Mouse (Mus musculus) E14TG2a.4 (cell line): ENCODE results near the gene Cog4.

Source experiments
- H3K27me3 ChIP-seq: 2 replicates; pipeline ENCODE4 v1.6.1; 2014; ENCODE audit warnings: low read length, control low read depth; ENCODE audit not compliant: insufficient read depth
- H3K36me3 ChIP-seq: 2 replicates; pipeline ENCODE4 v1.6.1; 2014; ENCODE audit warnings: low read length, control low read depth; ENCODE audit not compliant: insufficient read depth
- H3K4me1 ChIP-seq: replicated peaks from 2 replicates; pipeline ENCODE4 v1.6.1; 2014; ENCODE audit warnings: low read depth, low read length, control low read depth
- H3K4me3 ChIP-seq: replicated peaks from 2 replicates; pipeline ENCODE4 v1.5.1; 2014; ENCODE audit warnings: mild to moderate bottlenecking, low read length
- H3K9me3 ChIP-seq: 2 replicates; pipeline ENCODE4 v1.6.1; 2014; ENCODE audit warnings: low read length, control low read depth
- CTCF ChIP-seq: conservative IDR thresholded peaks from 2 replicates; pipeline ENCODE4 v1.5.1; 2014; ENCODE audit warnings: low read length
- NANOG ChIP-seq: IDR thresholded peaks from 2 replicates; pipeline ENCODE4 v1.6.1; 2014; ENCODE audit warnings: borderline replicate concordance, low read length, mixed read lengths
- POU5F1 ChIP-seq: IDR thresholded peaks from 2 replicates; pipeline ENCODE4 v1.6.1; 2014; ENCODE audit warnings: low read length, borderline replicate concordance

Gene Cog4

DNA sequence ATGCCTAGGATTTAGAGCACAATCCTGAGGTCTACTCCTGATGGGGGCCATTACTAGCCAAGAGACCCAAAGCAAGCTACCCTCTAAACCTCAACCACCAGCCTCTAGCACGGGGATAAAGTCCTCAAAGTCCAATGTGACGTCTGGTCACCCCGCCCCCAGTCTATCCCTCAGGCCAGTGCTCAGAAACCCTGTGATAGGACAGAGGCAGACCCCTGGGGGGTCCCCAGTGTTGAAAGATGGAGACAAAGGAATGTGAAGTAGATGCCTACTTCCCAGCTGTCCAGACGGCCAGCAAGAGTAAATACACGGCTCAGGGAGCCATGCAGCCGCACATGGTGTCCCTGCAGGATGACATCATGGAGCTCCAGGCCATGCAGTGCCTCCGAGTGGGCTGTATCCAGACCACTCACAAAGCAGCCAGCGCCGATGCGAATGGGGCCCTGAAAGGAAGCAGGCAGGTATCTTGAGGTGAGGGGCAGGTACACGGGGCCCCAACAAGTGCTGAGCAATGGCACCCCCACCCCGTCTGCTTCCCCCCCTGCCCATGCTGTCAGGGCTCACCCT lies 43.6 kb downstream of the Cog4 start:
- TF ChIP-seq NANOG (no peak), POU5F1 (no peak), CTCF (no peak)

DNA sequence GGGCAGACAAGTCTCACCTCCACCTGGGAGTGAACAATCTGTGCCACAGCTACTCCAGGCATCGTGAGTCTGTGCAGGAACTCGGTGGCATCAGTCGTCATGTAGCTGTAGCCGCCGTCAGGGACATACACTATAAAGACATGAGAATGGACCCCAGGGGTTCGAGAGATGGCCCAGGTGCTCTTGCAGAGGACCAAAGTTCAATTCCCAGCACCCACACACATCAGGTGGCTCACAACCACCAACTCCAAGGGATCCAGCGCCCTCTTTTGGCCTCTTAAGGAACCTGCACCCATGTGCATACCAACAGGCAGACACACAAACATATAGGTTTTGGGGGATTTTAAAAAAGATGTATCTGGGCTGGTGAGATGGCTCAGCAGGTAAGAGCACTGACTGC lies 45.6 kb downstream of the Cog4 start:
- Histone ChIP-seq H3K4me3 (no peak overlapping the region), H3K4me1 (peaks cover 54% of the 10 kb centered on the region), H3K9me3 (no peaks in the 10 kb centered on the region), H3K36me3 (peaks cover 18% of the 10 kb centered on the region), H3K27me3 (peaks cover 9% of the 10 kb centered on the region; the same call in 1 of the 2 replicates)
- TF ChIP-seq CTCF (peak; percentile 49), POU5F1 (no peak), NANOG (no peak)

More for the DNA sequence above, 43.6 kb downstream of the Cog4 start:
- Histone ChIP-seq H3K4me3 (no peak overlapping the region), H3K4me1 (peaks cover 53% of the 10 kb centered on the region), H3K27me3 (peaks cover 9% of the 10 kb centered on the region; the same call in 1 of the 2 replicates), H3K36me3 (peaks cover 30% of the 10 kb centered on the region), H3K9me3 (no peaks in the 10 kb centered on the region)

DNA sequence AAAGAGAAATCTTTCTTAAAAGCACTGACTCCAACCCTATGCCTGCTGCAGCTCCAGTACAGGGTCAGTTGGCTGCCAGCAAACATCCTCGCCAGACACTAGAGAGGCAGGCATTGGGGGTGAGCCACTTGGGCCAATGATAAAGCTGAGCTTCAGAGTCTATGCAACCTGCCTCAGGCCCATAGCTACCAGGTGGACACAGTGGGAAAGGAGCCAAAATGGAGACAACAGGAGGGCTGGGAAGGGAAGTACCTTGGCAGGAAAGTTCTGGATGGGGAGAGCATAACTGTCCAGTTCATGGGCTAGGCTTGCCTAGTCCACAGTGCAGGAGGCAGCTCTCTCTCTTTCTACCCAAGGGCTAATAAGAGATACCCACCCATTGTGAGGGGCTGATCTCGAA lies 46.5 kb downstream of the Cog4 start:
- Histone ChIP-seq H3K27me3 (peaks cover 9% of the 10 kb centered on the region; the same call in 1 of the 2 replicates), H3K36me3 (peaks cover 18% of the 10 kb centered on the region), H3K4me1 (peaks cover 45% of the 10 kb centered on the region), H3K4me3 (no peak overlapping the region), H3K9me3 (no peaks in the 10 kb centered on the region)
- TF ChIP-seq POU5F1 = no peak

GRCm38 (mm10) chr8:110894851-110895250 lies 48.5 kb downstream of the Cog4 start:
- TF ChIP-seq POU5F1 = no peak
- no peak for TF ChIP-seq NANOG
- TF ChIP-seq CTCF = no peak
- no peaks in the 10 kb centered on the region for H3K9me3 ChIP-seq
- H3K27me3 ChIP-seq = peaks cover 9% of the 10 kb centered on the region; the same call in 1 of the 2 replicates
- peaks cover 35% of the 10 kb centered on the region for H3K4me1 ChIP-seq
- peaks cover 23% of the 10 kb centered on the region for H3K36me3 ChIP-seq
- peak overlapping the region; percentile 68 for H3K4me3 ChIP-seq

DNA sequence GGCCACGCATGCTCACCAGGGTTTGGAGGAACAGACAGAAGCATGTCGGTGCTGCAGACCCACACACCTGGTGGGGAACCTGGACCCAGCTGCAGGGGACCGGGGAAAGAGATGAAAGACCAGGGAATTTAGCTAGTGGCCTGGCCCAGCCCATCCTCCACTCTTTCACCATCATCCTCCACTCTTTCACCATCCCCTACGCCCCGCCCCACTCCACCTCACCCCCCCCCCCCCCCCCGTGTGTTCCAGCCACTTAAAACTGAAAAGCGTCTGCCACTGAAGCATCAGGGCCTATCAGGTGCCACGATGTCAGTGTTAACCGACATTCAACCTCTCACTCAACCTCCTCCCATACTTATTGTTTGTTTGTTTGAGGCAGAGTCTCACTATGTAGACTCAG lies 48.9 kb downstream of the Cog4 start:
- no peak for TF ChIP-seq NANOG
- TF ChIP-seq CTCF = no peak
- TF ChIP-seq POU5F1 = no peak
- peaks cover 31% of the 10 kb centered on the region for H3K4me1 ChIP-seq

GRCm38 (mm10) chr8:110895812-110896211 lies 49.4 kb downstream of the Cog4 start:
- H3K4me1 ChIP-seq = peaks cover 30% of the 10 kb centered on the region
- 0 out of 2 replicates have a peak overlapping the region, but pooled peaks have one; percentile 10 for H3K4me3 ChIP-seq
- H3K27me3 ChIP-seq = peaks cover 9% of the 10 kb centered on the region; the same call in 1 of the 2 replicates
- peaks cover 15% of the 10 kb centered on the region for H3K36me3 ChIP-seq
- no peaks in the 10 kb centered on the region for H3K9me3 ChIP-seq
- TF ChIP-seq CTCF = no peak
- TF ChIP-seq POU5F1 = no peak
- no peak for TF ChIP-seq NANOG

More for the DNA sequence above, 48.9 kb downstream of the Cog4 start:
- Histone ChIP-seq H3K27me3 (peaks cover 9% of the 10 kb centered on the region; the same call in 1 of the 2 replicates), H3K4me3 (peak overlapping the region; percentile 68), H3K36me3 (peaks cover 19% of the 10 kb centered on the region), H3K9me3 (no peaks in the 10 kb centered on the region)

- H3K4me3 ChIP-seq = no peak overlapping the region
- TF ChIP-seq CTCF (no peak), NANOG (no peak), POU5F1 (no peak)
- H3K36me3 ChIP-seq = peaks cover 14% of the 10 kb centered on the region
- peaks cover 9% of the 10 kb centered on the region; the same call in 1 of the 2 replicates for H3K27me3 ChIP-seq
- H3K9me3 ChIP-seq = no peaks in the 10 kb centered on the region
- H3K4me1 ChIP-seq = peaks cover 39% of the 10 kb centered on the region
Measured at GRCm38 (mm10) chr8:110897495-110897894, 51.1 kb downstream of the Cog4 start.

- no peaks in the 10 kb centered on the region for H3K9me3 ChIP-seq
- H3K4me1 ChIP-seq = peaks cover 18% of the 10 kb centered on the region
- peaks cover 11% of the 10 kb centered on the region for H3K36me3 ChIP-seq
- peaks cover 15% of the 10 kb centered on the region for H3K27me3 ChIP-seq
- TF ChIP-seq POU5F1 (no peak), NANOG (no peak), CTCF (no peak)
- H3K4me3 ChIP-seq = no peak overlapping the region
Measured at GRCm38 (mm10) chr8:110901056-110901455, 54.7 kb downstream of the Cog4 start.
